Mouse (Mus musculus) spleen, adult 18-20 months (tissue): Measurements from ENCODE around the gene Gm49405.
"Not testable (repeated sequence)": the region's sequence is repeated elsewhere in the genome, so short reads cannot be mapped to it uniquely, and the experiment has no call there.

Experiments used
- DNase-seq, 2 experiments: peaks; one replicate each; pipeline ENCODE4 v3.0.0; 2022; ENCODE audit warnings: mixed read lengths in 2 of 2

Gene Gm49405

GRCm38 (mm10) chr19:4015635-4016034 is 15.2 kb downstream of the Gm49405 start:
- DNase-seq = no peak

- no peak for DNase-seq
Measured at GRCm38 (mm10) chr19:4017921-4018587, 17.6 kb downstream of the Gm49405 start.

- peak; percentile 44 to 60 for DNase-seq
Measured at GRCm38 (mm10) chr19:4018743-4019583, 18.5 kb downstream of the Gm49405 start.

GRCm38 (mm10) chr19:4023185-4023584 is 22.8 kb downstream of the Gm49405 start:
- no peak for DNase-seq

GRCm38 (mm10) chr19:4027576-4027975 is 27.1 kb downstream of the Gm49405 start:
- no peak for DNase-seq

- no peak for DNase-seq
Measured at GRCm38 (mm10) chr19:4032668-4033067, 32.2 kb downstream of the Gm49405 start.

GRCm38 (mm10) chr19:4033298-4033697 is 32.9 kb downstream of the Gm49405 start:
- DNase-seq = no peak

- no peak for DNase-seq
Measured at GRCm38 (mm10) chr19:4033742-4034141, 33.3 kb downstream of the Gm49405 start.

GRCm38 (mm10) chr19:4036327-4037045 is 36.1 kb downstream of the Gm49405 start:
- no peak for DNase-seq

GRCm38 (mm10) chr19:4037154-4037787 is 36.8 kb downstream of the Gm49405 start:
- not testable (repeated sequence) for DNase-seq

GRCm38 (mm10) chr19:4037788-4038232 is 37.4 kb downstream of the Gm49405 start, which contains the start of gene Gstp1:
Gene Gstp1 (minus strand): TSS chr19:4037985.
- DNase-seq = peak; percentile 81 to 88

- not testable (repeated sequence) for DNase-seq
Measured at GRCm38 (mm10) chr19:4040941-4041340, 40.5 kb downstream of the Gm49405 start.

- not testable (repeated sequence) for DNase-seq
Measured at GRCm38 (mm10) chr19:4041500-4041899, 41.1 kb downstream of the Gm49405 start.

- DNase-seq = no peak
Measured at GRCm38 (mm10) chr19:4042124-4042523, 41.7 kb downstream of the Gm49405 start.

GRCm38 (mm10) chr19:4044109-4044508 is 43.7 kb downstream of the Gm49405 start:
- DNase-seq = not testable (repeated sequence)

GRCm38 (mm10) chr19:4045966-4046865 is 45.8 kb downstream of the Gm49405 start, which contains the start of gene Gstp2:
Gene Gstp2 (minus strand): TSS chr19:4046023.
- DNase-seq = peak in 1 of 2 experiments; percentile 29

- DNase-seq = no peak
Measured at GRCm38 (mm10) chr19:4046866-4047254, 46.4 kb downstream of the Gm49405 start.

GRCm38 (mm10) chr19:4047859-4048258 is 47.4 kb downstream of the Gm49405 start:
- DNase-seq = peak; percentile 49 to 87

- not testable (repeated sequence) for DNase-seq
Measured at GRCm38 (mm10) chr19:4049069-4049468, 48.6 kb downstream of the Gm49405 start.

GRCm38 (mm10) chr19:4051016-4051415 is 50.6 kb downstream of the Gm49405 start:
- no peak for DNase-seq

GRCm38 (mm10) chr19:4051741-4052515 is 51.5 kb downstream of the Gm49405 start:
- peak; percentile 41 to 79 for DNase-seq
